Mouse (Mus musculus): ENCODE results near the gene Heatr5b.
"Not testable (repeated sequence)": the region's sequence is repeated elsewhere in the genome, so short reads cannot be mapped to it uniquely, and the experiment has no call there.

Heatr5b gene

DNA sequence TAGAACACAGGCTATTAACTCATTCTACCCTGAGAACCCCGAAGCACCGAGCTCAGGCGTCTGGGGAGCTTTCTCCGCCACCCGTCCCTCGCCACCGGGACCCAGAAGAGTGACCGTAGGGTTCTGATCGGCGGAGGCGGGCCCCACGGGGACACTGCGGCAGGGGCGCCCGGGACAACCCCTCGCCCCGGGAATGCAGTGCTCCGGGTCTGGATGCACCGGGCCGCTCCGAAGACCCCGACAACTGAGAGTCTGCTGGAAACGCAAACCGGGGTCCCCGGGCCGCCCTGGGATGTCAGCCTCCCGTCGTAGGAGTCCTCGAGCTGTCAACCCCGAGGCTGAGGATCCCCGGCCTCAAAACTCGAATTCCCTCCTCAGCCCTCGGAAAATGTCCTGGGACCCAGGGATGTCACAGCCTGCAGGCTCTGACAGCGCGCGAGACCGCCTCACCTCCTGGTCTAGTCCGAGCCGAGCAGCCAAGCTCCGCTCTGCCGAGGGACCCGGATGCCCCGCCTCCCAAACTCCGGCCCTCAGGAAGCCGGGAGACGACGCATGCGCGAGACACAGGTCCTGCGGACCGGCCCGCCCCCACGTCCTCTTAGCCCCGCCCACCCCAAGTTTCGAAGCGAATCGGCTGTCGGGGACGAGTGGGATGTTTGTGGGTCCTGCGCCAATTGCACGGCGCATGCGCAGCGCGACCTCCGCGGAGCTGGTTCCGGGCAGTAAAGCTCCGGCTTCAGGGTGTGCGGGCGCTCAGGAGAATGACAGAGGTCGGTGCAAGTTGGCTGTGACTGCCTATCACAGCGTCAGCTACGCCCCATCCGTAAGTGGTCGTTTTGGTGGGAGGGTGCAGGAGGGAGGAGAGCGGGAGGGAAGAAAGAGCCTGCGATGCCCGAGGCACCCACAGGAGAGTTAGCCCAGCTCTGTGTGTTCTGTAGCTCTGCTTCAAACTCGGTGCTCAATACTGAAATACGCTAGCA lies at the start of gene Heatr5b, which contains the start of gene Gpatch11:
Gene Heatr5b (minus strand): TSS at position 509 of the 980 bp plus-strand sequence.
Gene Gpatch11 (plus strand): TSS at position 712 of the 980 bp plus-strand sequence.
- peak; percentile 87 for DNase-seq (ENCODE audit: low spot score)

GRCm38 (mm10) chr17:78883291-78883690 lies 48.1 kb upstream of the Heatr5b start:
- no peak for DNase-seq (ENCODE audit: low spot score)

GRCm38 (mm10) chr17:78882401-78883112 lies 47.4 kb upstream of the Heatr5b start, which contains the start of gene Eif2ak2:
Eif2ak2 (minus strand) TSS chr17:78882573.
- peak; percentile 18 for DNase-seq (ENCODE audit: low spot score)

DNA sequence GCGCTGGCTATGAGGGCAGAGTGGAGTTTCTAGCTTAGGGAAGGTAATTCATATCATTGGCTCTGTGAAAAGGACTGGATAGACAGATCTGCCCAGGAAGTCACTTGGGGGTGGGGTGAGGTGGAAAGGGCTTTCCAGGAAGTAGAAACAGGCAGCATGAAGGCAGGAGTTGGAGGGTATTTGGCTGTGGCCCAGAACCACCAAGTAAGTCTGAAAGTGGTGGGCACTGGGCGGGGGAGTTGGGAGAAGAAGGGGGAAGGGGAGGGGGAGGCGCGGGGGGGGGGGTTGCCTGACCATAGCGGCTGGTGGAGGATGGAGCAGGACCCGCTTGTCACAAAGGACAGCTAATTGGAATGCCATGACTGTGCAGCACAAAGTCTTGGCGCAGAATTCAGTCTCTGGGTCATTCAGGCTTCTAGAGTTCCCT lies 46.7 kb upstream of the Heatr5b start:
- DNase-seq (ENCODE audit: low spot score) = no peak

- no peak for DNase-seq (ENCODE audit: low spot score)
Observed at GRCm38 (mm10) chr17:78873886-78874285, 38.7 kb upstream of the Heatr5b start.

DNA sequence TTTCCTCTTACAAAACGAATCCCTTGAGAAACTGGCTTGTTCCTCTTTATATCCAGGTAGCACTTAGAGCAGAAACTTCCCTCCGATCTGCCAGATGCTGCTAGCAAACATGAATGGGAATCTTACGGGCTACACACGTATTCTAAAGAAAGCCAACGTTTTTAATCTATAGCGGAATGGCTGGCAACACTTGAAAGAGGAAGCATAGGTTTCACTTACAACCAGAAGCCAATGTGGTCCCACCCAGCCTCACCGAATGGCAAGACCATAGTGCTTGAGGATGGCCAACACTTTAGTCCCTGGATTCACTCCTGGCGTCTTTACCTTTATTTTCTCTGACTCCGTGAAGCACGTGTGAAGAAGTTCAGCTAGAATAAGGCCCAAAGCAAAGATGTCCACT lies 21.1 kb upstream of the Heatr5b start:
- DNase-seq (ENCODE audit: low spot score) = no peak

DNA sequence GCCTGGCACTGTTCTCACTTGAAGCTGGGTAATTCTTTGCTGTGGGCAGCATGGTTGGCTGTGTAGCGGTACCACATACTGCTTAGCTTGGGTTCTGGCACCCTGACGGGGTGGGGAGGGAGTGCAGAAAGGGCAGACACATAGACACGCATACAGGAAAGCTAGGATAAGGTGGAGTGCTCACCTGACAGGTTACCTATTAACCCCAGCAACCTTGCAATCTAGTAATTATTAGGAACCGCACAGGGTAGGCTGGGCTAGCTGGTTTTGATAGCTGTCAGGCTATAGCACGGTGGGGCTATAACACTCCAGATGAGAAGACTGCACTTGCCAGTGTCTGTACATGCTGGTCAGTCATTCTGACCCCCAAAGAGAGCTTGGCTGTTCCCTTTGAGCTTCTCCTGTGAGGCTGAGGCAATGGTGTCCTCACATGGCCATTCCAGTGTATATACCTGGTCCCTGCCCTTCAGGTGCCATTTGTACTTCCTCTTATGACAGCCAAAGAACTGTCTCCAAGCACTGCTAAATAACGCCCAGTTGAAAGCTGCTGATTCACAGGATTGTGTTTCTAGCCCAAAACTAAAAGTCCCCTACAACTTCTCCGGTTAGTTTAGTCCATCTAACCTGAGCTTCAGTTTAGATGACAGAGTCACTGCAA lies 7.2 kb upstream of the Heatr5b start:
- DNase-seq (ENCODE audit: low spot score) = no peak

GRCm38 (mm10) chr17:78836056-78836455 lies 892 bp upstream of the Heatr5b start:
- DNase-seq (ENCODE audit: low spot score) = no peak

- no peak for DNase-seq (ENCODE audit: low spot score)
Observed at GRCm38 (mm10) chr17:78824346-78824745, 10.8 kb downstream of the Heatr5b start.

- DNase-seq (ENCODE audit: low spot score) = no peak
Observed at GRCm38 (mm10) chr17:78809582-78809981, 25.6 kb downstream of the Heatr5b start.

DNA sequence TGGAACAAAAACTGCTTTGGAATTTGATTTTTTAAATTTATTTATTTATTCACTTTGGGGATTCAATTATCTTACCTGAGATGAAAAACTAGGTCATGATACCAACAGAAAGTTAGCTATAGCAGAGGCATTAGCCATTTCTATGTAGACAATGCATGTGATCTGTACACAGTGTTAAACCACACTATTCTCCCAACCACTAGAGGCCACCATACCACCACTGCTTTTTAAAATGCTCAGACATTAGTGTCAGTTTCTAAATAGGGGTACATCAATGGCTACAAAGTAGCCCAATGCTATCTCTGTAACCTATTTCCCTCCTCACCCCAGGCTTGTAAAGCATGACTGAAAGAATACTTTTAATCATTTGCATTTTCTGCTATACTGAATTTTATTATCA lies 26.1 kb downstream of the Heatr5b start:
- no peak for DNase-seq (ENCODE audit: low spot score)

DNA sequence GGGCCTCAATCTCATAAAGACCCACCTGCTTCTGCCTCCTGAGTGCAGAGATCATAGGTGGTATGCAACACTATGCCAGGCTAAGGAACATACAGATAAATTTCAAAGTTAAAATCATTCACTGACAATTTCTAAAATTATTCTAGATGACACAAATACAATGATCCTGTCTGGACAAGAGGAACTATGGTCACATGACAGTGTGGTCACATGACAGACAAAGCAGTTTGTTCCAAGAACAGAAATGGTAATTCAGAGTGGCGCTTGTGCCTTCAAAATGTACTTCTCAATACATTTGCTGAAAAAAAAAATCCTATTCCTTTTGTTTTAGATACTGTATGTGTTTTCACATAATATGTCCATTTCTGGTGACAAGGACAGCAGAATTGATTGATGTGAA lies 37.9 kb downstream of the Heatr5b start:
- no peak for DNase-seq (ENCODE audit: low spot score)

- DNase-seq (ENCODE audit: low spot score) = no peak
Observed at GRCm38 (mm10) chr17:78794390-78794789, 40.8 kb downstream of the Heatr5b start.

DNA sequence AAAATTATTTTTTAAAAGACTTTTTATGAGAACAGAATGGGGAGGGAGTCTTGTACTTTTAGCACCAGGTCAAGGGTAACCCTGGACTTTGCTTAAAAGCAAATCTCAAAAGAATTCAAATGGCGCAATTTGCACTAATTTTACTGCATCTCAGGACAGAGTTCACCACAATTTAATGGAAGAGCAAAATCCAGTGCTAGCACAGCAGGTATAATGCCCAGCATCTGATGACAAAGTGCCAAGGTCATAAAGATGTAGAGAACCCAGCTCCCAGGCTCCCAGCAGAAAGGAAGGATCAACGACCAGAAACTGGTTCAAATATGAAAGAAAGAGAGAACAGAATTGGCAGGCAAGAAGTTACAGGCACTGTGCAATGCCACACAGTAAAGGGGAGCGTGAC lies 43.0 kb downstream of the Heatr5b start:
- no peak for DNase-seq (ENCODE audit: low spot score)

DNA sequence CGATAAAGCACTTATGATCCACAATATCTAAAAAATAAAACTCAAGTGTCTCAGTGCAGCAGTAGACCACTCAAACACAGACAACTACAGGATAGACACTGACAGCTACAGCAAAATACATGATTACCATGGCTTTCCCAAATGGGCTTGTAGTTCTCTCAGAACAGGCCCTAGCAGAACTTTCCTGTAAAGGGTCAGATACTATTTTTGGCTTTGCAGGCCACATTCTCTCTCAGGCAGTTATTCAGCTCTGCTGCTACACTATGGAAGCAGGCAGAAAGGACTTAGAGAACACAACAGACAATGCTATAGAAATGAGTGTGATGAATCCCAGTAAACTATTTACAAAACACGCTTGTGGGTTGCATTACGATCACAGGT lies 43.5 kb downstream of the Heatr5b start:
- DNase-seq (ENCODE audit: low spot score) = no peak

DNA sequence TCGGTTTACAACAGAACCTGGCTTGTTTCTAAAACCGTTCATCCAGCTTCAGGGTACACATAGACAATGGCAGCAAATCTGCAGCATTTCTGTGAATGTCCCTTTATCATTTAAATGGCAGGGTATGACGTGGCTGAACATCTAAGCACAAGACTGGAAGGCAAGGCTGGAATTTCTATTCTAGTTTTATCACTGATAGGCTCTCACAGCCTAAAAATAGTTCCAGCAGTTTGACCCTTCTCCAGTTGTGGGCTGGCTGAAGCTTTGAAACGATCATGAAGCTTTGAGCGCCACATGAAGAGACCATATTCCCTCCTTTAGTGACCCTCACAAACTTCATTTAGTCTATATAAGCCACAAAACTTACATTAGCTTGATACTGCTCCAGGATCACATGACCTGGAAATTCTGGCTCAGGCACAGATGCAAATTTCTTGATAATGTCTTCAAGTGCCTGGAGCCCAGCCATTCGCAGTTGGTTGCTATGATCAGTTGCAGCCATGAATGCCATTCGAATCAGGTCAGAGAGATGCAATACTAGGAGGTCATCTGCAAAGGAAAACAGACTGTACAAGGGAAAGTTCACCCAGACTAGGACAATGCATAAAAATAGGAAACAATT lies 44.0 kb downstream of the Heatr5b start:
- DNase-seq (ENCODE audit: low spot score) = no peak

DNA sequence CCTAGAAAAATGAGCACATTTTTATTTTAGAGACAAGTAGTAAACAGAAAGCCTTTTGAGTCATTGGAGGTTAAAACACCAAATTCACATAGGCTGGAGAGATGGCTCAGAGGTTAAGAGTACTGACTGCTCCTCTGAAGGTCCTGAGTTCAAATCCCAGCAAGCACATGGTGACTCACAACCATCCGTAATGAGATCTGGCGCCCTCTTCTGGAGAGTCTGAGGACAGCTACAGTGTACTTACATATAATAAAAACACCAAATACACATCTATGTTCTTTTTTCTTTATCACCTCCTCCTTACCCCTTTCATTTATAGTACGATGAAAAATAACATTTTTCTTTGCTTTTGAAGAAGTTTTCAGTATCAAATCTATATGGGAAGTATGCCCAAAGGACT lies 46.9 kb downstream of the Heatr5b start:
- not testable (repeated sequence) for DNase-seq (ENCODE audit: low spot score)

DNA sequence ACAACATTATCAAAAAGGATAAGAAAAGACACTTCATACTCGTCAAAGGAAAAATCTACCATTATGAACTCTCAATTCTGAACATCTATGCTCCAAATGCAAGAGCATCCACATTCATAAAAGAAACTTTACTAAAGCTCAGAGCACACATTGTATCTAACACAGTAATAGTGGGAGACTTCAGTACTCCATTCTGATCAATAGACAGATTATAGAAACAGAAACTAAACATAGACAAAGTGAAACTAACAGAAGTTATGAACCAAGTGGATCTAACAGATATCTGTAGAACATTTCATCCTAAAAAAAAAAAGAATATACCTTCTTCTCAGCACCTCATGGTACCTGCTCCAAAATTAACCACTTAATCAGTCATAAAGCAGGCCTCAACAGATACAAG lies 56.4 kb downstream of the Heatr5b start:
- DNase-seq (ENCODE audit: low spot score) = no peak

DNA sequence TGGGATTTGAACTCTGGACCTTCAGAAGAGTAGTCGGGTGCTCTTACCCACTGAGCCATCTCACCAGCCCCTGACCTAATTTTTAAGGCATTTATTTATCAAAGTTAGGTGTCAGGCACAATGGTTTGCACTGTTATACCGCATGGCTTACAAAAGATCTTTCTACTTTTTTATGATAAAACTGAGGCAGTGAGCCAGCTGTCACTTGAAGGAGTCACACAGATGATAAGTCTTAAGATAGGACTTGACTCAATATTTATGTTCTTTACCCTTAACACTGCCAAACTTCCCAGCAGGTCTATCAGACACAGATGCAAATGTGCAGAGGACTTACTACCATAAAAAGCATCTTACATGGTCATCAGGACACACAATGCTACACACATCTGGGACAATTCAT lies 62.8 kb downstream of the Heatr5b start:
- no peak for DNase-seq (ENCODE audit: low spot score)

DNA sequence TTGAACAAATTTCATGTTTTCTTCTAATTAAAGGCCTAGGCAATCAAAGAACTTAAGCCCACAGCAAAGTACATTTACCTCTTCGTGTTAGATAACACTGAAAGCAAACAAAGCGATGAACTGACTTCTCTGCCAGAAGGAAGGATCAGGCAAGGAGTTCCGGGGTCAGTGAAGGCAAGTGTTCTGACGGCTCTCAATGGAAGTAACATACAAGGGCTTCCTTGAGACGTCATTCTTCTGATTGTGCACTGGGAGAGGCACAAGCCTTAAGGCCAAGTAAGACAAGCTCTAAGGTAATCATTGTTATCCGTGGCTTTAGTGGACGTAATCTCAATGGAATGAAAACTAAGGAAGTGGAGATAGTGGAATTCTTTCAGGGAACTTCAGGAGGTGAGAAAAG lies 64.2 kb downstream of the Heatr5b start:
- no peak for DNase-seq (ENCODE audit: low spot score)

GRCm38 (mm10) chr17:78769341-78769740 lies 65.8 kb downstream of the Heatr5b start:
- no peak for DNase-seq (ENCODE audit: low spot score)

DNA sequence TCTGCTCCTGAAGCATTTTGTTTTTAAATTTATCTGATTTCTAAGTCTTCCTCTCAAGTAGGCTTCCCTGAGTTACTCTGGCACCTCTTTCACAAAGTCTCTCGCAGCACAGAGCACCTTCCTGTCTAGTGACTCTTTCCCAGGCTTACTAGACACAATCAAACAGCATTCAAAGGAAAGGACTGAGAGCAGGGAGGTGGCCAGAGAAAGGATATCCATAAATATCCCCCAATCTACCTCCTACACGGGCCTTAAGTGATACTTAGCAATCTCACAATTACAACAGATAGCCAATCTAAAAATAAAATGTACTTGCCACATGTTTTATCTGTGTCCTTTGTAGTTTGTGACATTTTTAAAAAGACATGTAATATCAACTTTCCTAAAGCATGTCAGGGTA lies 66.2 kb downstream of the Heatr5b start:
- DNase-seq (ENCODE audit: low spot score) = no peak
